Mouse (Mus musculus): ENCODE measurements around the gene Fras1. TPM values are rescaled to one million over a fixed set of nuclear protein-coding genes. Genes with fewer than 3 reads are reported as not detected.

The Fras1 gene
- total and polyA plus RNA-seq, 3 experiments: 2.1 to 5.8 (median 5.4) TPM

GRCm38 (mm10) chr5:96455241-96455640 is 81.5 kb downstream of the Fras1 start:
- no peaks in the 10 kb centered on the region for H3K9me3 ChIP-seq (replicated peaks; ENCODE audit: low read length)
- H3K4me2 ChIP-seq (ENCODE audit: insufficient read depth, low read depth, poor library complexity, severe bottlenecking): no peak overlapping the region
- no peak overlapping the region for H3K9ac ChIP-seq (ENCODE audit: insufficient read depth, low read depth)
- TF ChIP-seq MAFK (IDR thresholded peaks at IDR 0.05; ENCODE audit: insufficient replicate concordance, low read length) (no peak), MEF2A (IDR thresholded peaks at IDR 0.05; ENCODE audit: borderline replicate concordance, low read depth, low read length) (no peak), POLR2AphosphoS2 (IDR thresholded peaks at IDR 0.05; ENCODE audit: low read depth, low read length) (no peak), ZNF384 (IDR thresholded peaks at IDR 0.05; ENCODE audit: low read depth, low read length) (no peak), UBTF (IDR thresholded peaks at IDR 0.05; ENCODE audit: low read depth, low read length) (no peak), MYC (IDR thresholded peaks at IDR 0.05; ENCODE audit: low read depth, low read length) (no peak), KAT2A (IDR thresholded peaks at IDR 0.05; ENCODE audit: insufficient replicate concordance, low read length) (no peak)
- in situ Hi-C loops (cut with MboI; ENCODE audit: low pct_ligation_motif_present, low pct_unique_long_range_greater_than_20kb, low sequenced_read_pairs): no loop called here
- no peaks in the 10 kb centered on the region for H3K36me3 ChIP-seq (replicated peaks in 1 of 2; ENCODE audit: control insufficient read depth in 1 of 2, insufficient read depth in 1 of 2, low read length in 1 of 2)
- no peak for DNase-seq (ENCODE audit: extremely low read depth)
- peaks cover 12 to 78% of the 10 kb centered on the region in 2 experiments for H3K4me1 ChIP-seq (ENCODE audit: control insufficient read depth in 1 of 2, insufficient read depth in 2 of 2)
- no peak overlapping the region for H3K27ac ChIP-seq (ENCODE audit: insufficient read depth, low read depth)
- dilution Hi-C loops (cut with MboI; ENCODE audit: extremely low pct_ligation_motif_present, extremely low pct_unique_long_range_greater_than_20kb, low sequenced_read_pairs): no loop called here
- no peaks in the 10 kb centered on the region for H3K79me2 ChIP-seq (replicated peaks; ENCODE audit: control insufficient read depth, extremely low read depth, insufficient read depth, poor library complexity, severe bottlenecking)
- H3K27me3 ChIP-seq (replicated peaks): no peaks in the 10 kb centered on the region
- H3K4me3 ChIP-seq (replicated peaks in 1 of 3; ENCODE audit: low read depth in 2 of 3, low read length in 2 of 3, poor library complexity in 1 of 3): no peak overlapping the region

- no peaks in the 10 kb centered on the region for H3K36me3 ChIP-seq (replicated peaks in 1 of 2; ENCODE audit: control insufficient read depth in 1 of 2, insufficient read depth in 1 of 2, low read length in 1 of 2)
- H3K27ac ChIP-seq (ENCODE audit: insufficient read depth, low read depth): no peak overlapping the region
- TF ChIP-seq UBTF (IDR thresholded peaks at IDR 0.05; ENCODE audit: low read depth, low read length) (no peak), EP300 (IDR thresholded peaks at IDR 0.05; ENCODE audit: low read length) (peak; percentile 21; the same call in 1 of the 2 replicates)
- peaks cover 15 to 65% of the 10 kb centered on the region in 2 experiments for H3K4me1 ChIP-seq (ENCODE audit: control insufficient read depth in 1 of 2, insufficient read depth in 2 of 2)
- no peak overlapping the region for H3K4me2 ChIP-seq (ENCODE audit: insufficient read depth, low read depth, poor library complexity, severe bottlenecking)
- DNase-seq (ENCODE audit: extremely low read depth): no peak
- no peaks in the 10 kb centered on the region for H3K9me3 ChIP-seq (replicated peaks; ENCODE audit: low read length)
- dilution Hi-C loops (cut with MboI; ENCODE audit: extremely low pct_ligation_motif_present, extremely low pct_unique_long_range_greater_than_20kb, low sequenced_read_pairs): no loop called here
- no peaks in the 10 kb centered on the region for H3K79me2 ChIP-seq (replicated peaks; ENCODE audit: control insufficient read depth, extremely low read depth, insufficient read depth, poor library complexity, severe bottlenecking)
- H3K27me3 ChIP-seq (replicated peaks): no peaks in the 10 kb centered on the region
- H3K4me3 ChIP-seq (replicated peaks in 1 of 3; ENCODE audit: low read depth in 2 of 3, low read length in 2 of 3, poor library complexity in 1 of 3): no peak overlapping the region
- no peak overlapping the region for H3K9ac ChIP-seq (ENCODE audit: insufficient read depth, low read depth)
- in situ Hi-C loops (cut with MboI; ENCODE audit: low pct_ligation_motif_present, low pct_unique_long_range_greater_than_20kb, low sequenced_read_pairs): no loop called here
Observed at GRCm38 (mm10) chr5:96457436-96457958, 83.7 kb downstream of the Fras1 start.

GRCm38 (mm10) chr5:96459605-96460004 is 85.8 kb downstream of the Fras1 start:
- H3K9ac ChIP-seq (ENCODE audit: insufficient read depth, low read depth): no peak overlapping the region
- H3K27ac ChIP-seq (ENCODE audit: insufficient read depth, low read depth): no peak overlapping the region
- dilution Hi-C loops (cut with MboI; ENCODE audit: extremely low pct_ligation_motif_present, extremely low pct_unique_long_range_greater_than_20kb, low sequenced_read_pairs) (no loop called here), in situ Hi-C loops (cut with MboI; ENCODE audit: low pct_ligation_motif_present, low pct_unique_long_range_greater_than_20kb, low sequenced_read_pairs) (no loop called here)
- H3K4me2 ChIP-seq (ENCODE audit: insufficient read depth, low read depth, poor library complexity, severe bottlenecking): no peak overlapping the region; the same call in 1 of the 2 replicates
- DNase-seq (ENCODE audit: extremely low read depth): no peak
- peaks cover 10 to 49% of the 10 kb centered on the region in 2 experiments for H3K4me1 ChIP-seq (ENCODE audit: control insufficient read depth in 1 of 2, insufficient read depth in 2 of 2)
- no peaks in the 10 kb centered on the region for H3K9me3 ChIP-seq (replicated peaks; ENCODE audit: low read length)
- H3K79me2 ChIP-seq (replicated peaks; ENCODE audit: control insufficient read depth, extremely low read depth, insufficient read depth, poor library complexity, severe bottlenecking): no peaks in the 10 kb centered on the region
- no peak overlapping the region for H3K4me3 ChIP-seq (replicated peaks in 1 of 3; ENCODE audit: low read depth in 2 of 3, low read length in 2 of 3, poor library complexity in 1 of 3)
- no peaks in the 10 kb centered on the region for H3K27me3 ChIP-seq (replicated peaks)
- H3K36me3 ChIP-seq (replicated peaks in 1 of 2; ENCODE audit: control insufficient read depth in 1 of 2, insufficient read depth in 1 of 2, low read length in 1 of 2): no peaks in the 10 kb centered on the region
- TF ChIP-seq USF1 (IDR thresholded peaks at IDR 0.05; ENCODE audit: low read depth, low read length): no peak
- no peak for TF ChIP-seq ZMIZ1 (IDR thresholded peaks at IDR 0.05; ENCODE audit: low read depth, low read length)
